Mouse (Mus musculus): ENCODE measurements at regions not wholly inside any gene's neighbourhood (a gene's known extent, or its start where the extent isn't known, plus 50 kb on each side); places are given as distances from the start of the nearest gene placed in this dataset.

DNA sequence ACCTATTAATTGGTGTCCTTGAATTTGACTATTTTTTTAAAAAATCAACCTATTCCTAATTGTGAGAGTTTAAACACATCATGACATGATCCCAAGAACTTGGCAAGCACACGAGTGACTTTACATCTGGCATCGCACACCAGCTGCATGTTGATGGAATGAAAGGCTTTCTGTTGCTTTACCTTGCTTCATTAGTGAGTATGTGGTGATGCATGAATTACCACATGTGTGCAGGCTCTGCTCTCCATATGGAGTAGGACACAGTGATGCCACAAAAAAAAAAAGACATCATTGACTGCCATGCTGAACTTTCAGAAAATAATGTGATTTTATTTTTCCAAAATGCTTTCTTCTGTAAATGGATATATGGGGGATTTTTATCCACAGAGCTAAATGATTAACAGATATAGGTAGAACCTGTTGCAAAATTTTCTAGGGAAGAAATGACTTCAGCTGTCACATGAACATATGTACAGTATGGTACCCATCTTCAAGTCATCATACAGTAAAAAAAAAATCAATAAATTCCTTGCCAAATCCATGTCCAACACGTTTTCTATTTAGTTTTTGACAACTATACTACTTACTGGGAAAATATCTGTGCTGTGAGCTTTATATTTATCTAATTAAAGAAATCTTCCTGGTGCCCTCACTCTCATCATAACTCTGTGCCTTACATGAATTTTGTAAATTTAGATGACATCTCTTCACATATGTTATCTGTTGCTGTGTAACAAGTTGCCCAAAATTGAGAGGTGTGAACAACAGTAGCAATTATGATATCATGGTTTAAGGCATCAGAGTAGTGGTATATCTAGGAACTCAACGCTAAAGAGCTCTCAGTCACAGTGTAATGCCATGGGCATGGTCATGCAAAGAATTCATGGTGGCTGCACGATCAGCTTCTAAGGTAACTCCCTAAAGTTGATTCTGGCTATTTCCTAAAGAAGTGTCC, 84.0 kb upstream of the Arrdc3 start:
- Histone ChIP-seq H3K27ac (ENCODE audit: low read depth, low read length) (no peak overlapping the region), H3K36me3 (ENCODE audit: insufficient read depth, low read length) (no peaks in the 10 kb centered on the region), H3K27me3 (ENCODE audit: insufficient read depth, low read length) (no peaks in the 10 kb centered on the region), H3K9me3 (ENCODE audit: low read length) (no peaks in the 10 kb centered on the region), H3K4me2 (ENCODE audit: low read depth, low read length, poor library complexity, severe bottlenecking) (no peak overlapping the region), H3K4me3 (ENCODE audit: low read depth, low read length) (no peak overlapping the region), H3K9ac (replicated peaks; ENCODE audit: low read length, poor library complexity, severe bottlenecking) (no peak overlapping the region), H3K4me1 (ENCODE audit: insufficient read depth, low read length) (no peaks in the 10 kb centered on the region)
- DNase-seq (ENCODE audit: low spot score) (no peak), ATAC-seq (ENCODE audit: low FRiP score) (no peak)
- no peak for TF ChIP-seq CTCF (IDR thresholded peaks at IDR 0.05)
- 80% methylated on average over 5 of the region's 5 CpGs for WGBS

DNA sequence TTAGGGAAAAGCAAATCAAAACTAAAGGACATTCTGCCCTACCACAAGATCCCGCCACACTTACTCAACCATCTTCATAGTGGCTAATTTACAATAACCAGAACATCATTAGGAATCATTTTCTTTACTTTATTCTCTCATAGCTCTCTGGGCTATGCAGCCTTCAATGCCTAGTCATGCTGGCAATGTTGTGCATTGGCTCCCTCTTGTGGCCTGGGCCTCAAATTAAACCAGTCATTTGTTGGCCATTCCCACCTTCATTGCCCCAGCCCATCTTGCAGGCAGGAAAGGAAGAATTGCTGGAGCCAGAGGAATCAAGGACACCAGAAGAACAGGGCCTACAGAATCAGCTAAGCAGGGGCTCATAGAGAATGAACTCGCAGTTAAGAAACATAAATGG, 77.0 kb upstream of the Arrdc3 start:
- ATAC-seq (ENCODE audit: low FRiP score) = no peak
- Histone ChIP-seq H3K36me3 (ENCODE audit: insufficient read depth, low read length) (no peaks in the 10 kb centered on the region), H3K4me2 (ENCODE audit: low read depth, low read length, poor library complexity, severe bottlenecking) (no peak overlapping the region), H3K27me3 (ENCODE audit: insufficient read depth, low read length) (no peaks in the 10 kb centered on the region), H3K9me3 (ENCODE audit: low read length) (no peaks in the 10 kb centered on the region), H3K4me1 (ENCODE audit: insufficient read depth, low read length) (no peaks in the 10 kb centered on the region), H3K4me3 (ENCODE audit: low read depth, low read length) (no peak overlapping the region), H3K9ac (replicated peaks; ENCODE audit: low read length, poor library complexity, severe bottlenecking) (no peak overlapping the region), H3K27ac (ENCODE audit: low read depth, low read length) (no peak overlapping the region)
- peak; percentile 36 for DNase-seq (ENCODE audit: low spot score)
- 50% methylated on average over 2 of the region's 2 CpGs for WGBS
- peak; percentile 62 for TF ChIP-seq CTCF (IDR thresholded peaks at IDR 0.05)

DNA sequence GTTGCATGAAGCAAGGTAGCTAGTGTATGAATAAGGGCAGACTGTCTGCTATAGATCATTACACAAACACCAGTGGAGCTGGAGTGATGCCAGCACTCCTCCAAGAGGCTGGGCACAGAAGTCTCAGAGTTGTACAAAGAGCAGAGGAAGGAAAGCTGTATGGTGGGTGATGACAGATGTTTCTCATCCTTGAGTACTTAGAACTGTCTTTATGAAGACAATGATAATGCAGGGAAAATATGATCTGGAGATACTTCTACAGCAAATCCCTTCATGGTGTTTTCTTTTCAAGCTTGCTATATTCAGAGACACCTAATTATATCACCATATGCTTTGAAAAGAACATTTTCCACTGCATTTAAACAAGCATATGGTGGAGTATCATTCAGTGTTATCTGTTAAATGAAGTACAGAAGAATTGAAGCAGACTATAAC, 56.1 kb upstream of the Arrdc3 start:
- H3K27me3 ChIP-seq (ENCODE audit: insufficient read depth, low read length) = no peaks in the 10 kb centered on the region
- DNase-seq (ENCODE audit: low spot score) = peak; percentile 42
- no peaks in the 10 kb centered on the region for H3K9me3 ChIP-seq (ENCODE audit: low read length)
- H3K9ac ChIP-seq (replicated peaks; ENCODE audit: low read length, poor library complexity, severe bottlenecking) = no peak overlapping the region
- H3K4me2 ChIP-seq (ENCODE audit: low read depth, low read length, poor library complexity, severe bottlenecking) = no peak overlapping the region
- no peaks in the 10 kb centered on the region for H3K4me1 ChIP-seq (ENCODE audit: insufficient read depth, low read length)
- ATAC-seq (ENCODE audit: low FRiP score) = no peak
- no peaks in the 10 kb centered on the region for H3K36me3 ChIP-seq (ENCODE audit: insufficient read depth, low read length)
- H3K4me3 ChIP-seq (ENCODE audit: low read depth, low read length) = no peak overlapping the region
- H3K27ac ChIP-seq (ENCODE audit: low read depth, low read length) = no peak overlapping the region
- TF ChIP-seq CTCF (IDR thresholded peaks at IDR 0.05) = no peak

Data from midbrain, postnatal 0 days (tissue).